Mouse (Mus musculus) MEL (cell line): ENCODE measurements around the gene Gm45213. TPM values are rescaled to one million over a fixed set of nuclear protein-coding genes. Genes with fewer than 3 reads are reported as not detected.

ENCODE experiments used
- DNase-seq: peaks from one replicate; pipeline ENCODE4 v3.0.0; 2011; ENCODE audit warnings: low read depth, low spot score
- H3K27ac ChIP-seq: 2 replicates; pipeline ENCODE4 v1.5.1; 2012; ENCODE audit warnings: low read depth, mild to moderate bottlenecking, control low read depth, low read length, moderate library complexity; ENCODE audit not compliant: control insufficient read depth
- H3K27me3 ChIP-seq, 2 experiments: fragments of 150-350 bp in 1 of 2; sonication (generic) in 1 of 2; 2 replicates each; pipeline ENCODE4 v1.6.1; 2012; ENCODE audit warnings: low read length in 2 of 2, mild to moderate bottlenecking in 2 of 2, improper control_type of control experiment in 1 of 2, moderate library complexity in 1 of 2; ENCODE audit not compliant: insufficient read depth in 2 of 2, control insufficient read depth in 1 of 2
- H3K36me3 ChIP-seq, 2 experiments: 2 replicates each; pipeline ENCODE4 v1.6.1; 2012 to 2014; ENCODE audit warnings: low read length in 2 of 2, improper control_type of control experiment in 1 of 2, inconsistent platforms in 1 of 2, mild to moderate bottlenecking in 1 of 2; ENCODE audit not compliant: insufficient read depth in 2 of 2, control insufficient read depth in 1 of 2
- H3K4me1 ChIP-seq, 2 experiments: fragments of 150-350 bp in 1 of 2; sonication (generic) in 1 of 2; 2 replicates each; pipeline ENCODE4 v1.6.1; 2012; ENCODE audit warnings: low read length in 2 of 2, improper control_type of control experiment in 1 of 2, mild to moderate bottlenecking in 1 of 2; ENCODE audit not compliant: insufficient read depth in 2 of 2, control insufficient read depth in 1 of 2
- H3K4me3 ChIP-seq, 2 experiments: fragments of 150-350 bp in 1 of 2; sonication (generic) in 1 of 2; 2 replicates each; pipeline ENCODE4 v1.5.1; 2012; ENCODE audit warnings: low read depth in 2 of 2, low read length in 2 of 2, mild to moderate bottlenecking in 2 of 2, moderate library complexity in 2 of 2, control low read depth in 1 of 2, improper control_type of control experiment in 1 of 2; ENCODE audit not compliant: control insufficient read depth in 1 of 2, insufficient read depth in 1 of 2
- H3K79me2 ChIP-seq: 2 replicates; pipeline ENCODE4 v1.6.1; 2012; ENCODE audit warnings: mild to moderate bottlenecking, low read length, moderate library complexity; ENCODE audit not compliant: control insufficient read depth, poor library complexity, insufficient read depth
- H3K9ac ChIP-seq: 2 replicates; pipeline ENCODE4 v1.6.1; 2012; ENCODE audit warnings: low read depth, mild to moderate bottlenecking, control low read depth, low read length, moderate library complexity; ENCODE audit not compliant: control insufficient read depth, poor library complexity, severe bottlenecking
- H3K9me3 ChIP-seq: fragments of 150-350 bp; sonication (generic); replicated peaks from 2 replicates; pipeline ENCODE4 v1.6.1; 2012; ENCODE audit warnings: mild to moderate bottlenecking, low read length, improper control_type of control experiment, moderate library complexity; ENCODE audit not compliant: insufficient read depth
- E2F4 ChIP-seq: IDR thresholded peaks from 2 replicates; pipeline ENCODE4 v1.6.1; 2011; ENCODE audit warnings: low read depth, low read length, improper control_type of control experiment, borderline replicate concordance
- ETS1 ChIP-seq: IDR thresholded peaks from 2 replicates; pipeline ENCODE4 v1.6.1; 2012; ENCODE audit warnings: low read depth, mild to moderate bottlenecking, inconsistent platforms, low read length, improper control_type of control experiment, moderate library complexity
- GABPA ChIP-seq: IDR thresholded peaks from 2 replicates; pipeline ENCODE4 v1.6.1; 2012; ENCODE audit warnings: low read depth, mild to moderate bottlenecking, inconsistent platforms, low read length, improper control_type of control experiment, moderate library complexity
- GATA1 ChIP-seq: IDR thresholded peaks from 2 replicates; pipeline ENCODE4 v1.6.1; 2011; ENCODE audit warnings: low read depth, low read length, improper control_type of control experiment
- MAFK ChIP-seq: IDR thresholded peaks from 2 replicates; pipeline ENCODE4 v1.6.1; 2011; ENCODE audit warnings: low read depth, mild to moderate bottlenecking, low read length, improper control_type of control experiment, borderline replicate concordance
- MAX ChIP-seq: IDR thresholded peaks from 2 replicates; pipeline ENCODE4 v1.6.1; 2011; ENCODE audit warnings: low read length, improper control_type of control experiment
- MEF2A ChIP-seq: IDR thresholded peaks from 2 replicates; pipeline ENCODE4 v1.6.1; 2014; ENCODE audit warnings: low read depth, mild to moderate bottlenecking, inconsistent platforms, low read length, improper control_type of control experiment; ENCODE audit not compliant: poor library complexity, insufficient replicate concordance, severe bottlenecking; ENCODE audit errors: extremely low read depth
- MYB ChIP-seq: IDR thresholded peaks from 2 replicates; pipeline ENCODE4 v1.6.1; 2011; ENCODE audit warnings: mild to moderate bottlenecking, low read depth, low read length, improper control_type of control experiment
- MYC ChIP-seq: IDR thresholded peaks from 2 replicates; pipeline ENCODE4 v1.6.1; 2011; ENCODE audit warnings: low read depth, mild to moderate bottlenecking, low read length, improper control_type of control experiment, moderate library complexity
- NELFE ChIP-seq: IDR thresholded peaks from 2 replicates; pipeline ENCODE4 v1.6.1; 2011; ENCODE audit warnings: low read depth, low read length, improper control_type of control experiment
- POLR2A ChIP-seq, 2 experiments: IDR thresholded peaks; 2 replicates each; pipeline ENCODE4 v1.6.1; 2011 to 2012; ENCODE audit warnings: low read length in 2 of 2, mild to moderate bottlenecking in 2 of 2, control low read depth in 1 of 2, improper control_type of control experiment in 1 of 2, low read depth in 1 of 2, moderate library complexity in 1 of 2; ENCODE audit not compliant: control insufficient read depth in 1 of 2, insufficient read depth in 1 of 2, poor library complexity in 1 of 2
- POLR2AphosphoS2 ChIP-seq: IDR thresholded peaks from 2 replicates; pipeline ENCODE4 v1.6.1; 2011; ENCODE audit warnings: low read length, improper control_type of control experiment
- RAD21 ChIP-seq: IDR thresholded peaks from 2 replicates; pipeline ENCODE4 v1.6.1; 2011; ENCODE audit warnings: mild to moderate bottlenecking, low read depth, low read length, improper control_type of control experiment
- RCOR1 ChIP-seq: IDR thresholded peaks from 2 replicates; pipeline ENCODE4 v1.6.1; 2012; ENCODE audit warnings: low read depth, mild to moderate bottlenecking, inconsistent platforms, low read length, improper control_type of control experiment
- SMC3 ChIP-seq: IDR thresholded peaks from 2 replicates; pipeline ENCODE4 v1.6.1; 2011; ENCODE audit warnings: low read depth, low read length, improper control_type of control experiment
- TAL1 ChIP-seq: IDR thresholded peaks from 2 replicates; pipeline ENCODE4 v1.6.1; 2012; ENCODE audit warnings: mild to moderate bottlenecking, inconsistent platforms, low read length, moderate library complexity, mixed read lengths
- ZKSCAN1 ChIP-seq: IDR thresholded peaks from 2 replicates; pipeline ENCODE4 v1.6.1; 2012; ENCODE audit warnings: low read depth, mild to moderate bottlenecking, inconsistent platforms, low read length, improper control_type of control experiment, moderate library complexity
- ZMIZ1 ChIP-seq: IDR thresholded peaks from 2 replicates; pipeline ENCODE4 v1.6.1; 2012; ENCODE audit warnings: low read depth, mild to moderate bottlenecking, inconsistent platforms, low read length, improper control_type of control experiment, moderate library complexity
- polyA plus RNA-seq, 2 experiments: library from polyadenylated mRNA; stranded (reverse) in 1 of 2; unstranded in 1 of 2; fragments of >175 nt in 1 of 2; fragments of >200 nt in 1 of 2; gene quantifications; 2 replicates each; pipeline versions ENCODE4 v1.2.1 to v1.2.4; 2012; ENCODE audit warnings: low replicate concordance in 2 of 2, low read depth in 1 of 2; ENCODE audit not compliant: insufficient read length in 2 of 2, insufficient read depth in 1 of 2, missing spikeins in 1 of 2
- total RNA-seq: library from RNA; depleted of rRNA; stranded (reverse); fragments of 300-350 nt; gene quantifications from 2 replicates; pipeline ENCODE4 v1.2.3, GENCODE M21; 2012

Gene Gm45213
- total and polyA plus RNA-seq, 3 experiments, result not detected

DNA sequence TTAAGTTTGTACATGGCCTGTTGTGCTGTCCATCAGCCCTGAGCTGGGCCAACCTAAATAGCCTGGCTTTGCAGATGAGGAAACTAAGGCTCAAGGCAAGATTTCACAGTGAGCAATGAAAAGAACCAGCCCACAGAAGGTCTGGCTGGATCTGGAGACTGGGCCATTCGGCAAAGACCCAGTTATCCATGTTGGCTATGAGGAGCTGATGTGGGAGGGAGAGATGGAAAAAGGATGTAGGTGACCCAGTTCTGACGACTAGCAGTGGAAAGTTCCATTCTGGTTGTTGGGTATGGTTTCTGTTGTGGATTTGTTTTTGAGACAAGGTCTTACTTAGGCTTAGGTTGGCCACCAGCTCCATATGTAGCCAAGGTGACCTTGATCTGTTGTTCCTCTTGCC, 44.7 kb downstream of the Gm45213 start:
- H3K27me3 ChIP-seq, result no peaks in the 10 kb centered on the region

DNA sequence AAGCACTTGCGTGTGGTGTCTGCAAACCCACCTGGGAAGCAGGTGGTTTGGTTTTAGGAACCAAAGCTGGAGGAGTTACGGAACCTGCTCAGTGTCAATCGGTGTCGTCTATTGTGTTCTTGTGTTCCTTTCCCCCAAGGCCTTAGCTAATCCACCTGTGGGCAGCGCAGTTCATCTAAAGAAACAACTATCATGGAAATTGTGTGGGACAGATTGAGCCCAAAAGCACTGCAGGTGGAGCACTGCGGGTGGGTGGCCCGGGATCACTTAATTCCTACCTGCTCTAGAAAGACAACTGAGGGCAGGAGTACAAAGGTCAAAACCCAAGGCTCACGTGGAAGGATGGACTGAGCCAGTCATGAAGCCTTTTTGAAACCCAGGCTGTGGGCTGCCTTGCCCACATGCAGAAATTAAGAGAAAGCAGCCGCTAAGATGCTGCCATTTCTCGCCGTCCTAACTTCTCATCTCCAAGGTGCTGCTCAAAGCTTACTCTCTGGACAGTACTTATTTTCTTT, 47.3 kb downstream of the Gm45213 start:
- no peak overlapping the region for H3K4me3 ChIP-seq
- no peak for DNase-seq
- H3K36me3 ChIP-seq, result peaks cover 0 to 8% of the 10 kb centered on the region in 2 experiments; a peak in 1 of 4 replicates
- no peaks in the 10 kb centered on the region for H3K27me3 ChIP-seq
- H3K9me3 ChIP-seq, result no peaks in the 10 kb centered on the region
- TF ChIP-seq GATA1, result no peak
- no peak for TF ChIP-seq E2F4
- TF ChIP-seq SMC3, result no peak
- TF ChIP-seq RAD21, result no peak
- no peak for TF ChIP-seq TAL1
- no peak for TF ChIP-seq MYB
- H3K9ac ChIP-seq, result no peak overlapping the region
- no peak overlapping the region for H3K27ac ChIP-seq
- H3K79me2 ChIP-seq, result no peaks in the 10 kb centered on the region
- no peaks in the 10 kb centered on the region for H3K4me1 ChIP-seq

More for the DNA sequence above, 44.7 kb downstream of the Gm45213 start:
- Histone ChIP-seq H3K4me3 (no peak overlapping the region), H3K79me2 (no peaks in the 10 kb centered on the region), H3K36me3 (peaks cover 0 to 15% of the 10 kb centered on the region in 2 experiments; a peak in 2 of 4 replicates), H3K27ac (no peak overlapping the region), H3K9me3 (no peaks in the 10 kb centered on the region), H3K9ac (no peak overlapping the region), H3K4me1 (no peaks in the 10 kb centered on the region)
- TF ChIP-seq RCOR1, result no peak
- TF ChIP-seq ZMIZ1, result no peak
- TF ChIP-seq MAX, result no peak
- no peak for DNase-seq

DNA sequence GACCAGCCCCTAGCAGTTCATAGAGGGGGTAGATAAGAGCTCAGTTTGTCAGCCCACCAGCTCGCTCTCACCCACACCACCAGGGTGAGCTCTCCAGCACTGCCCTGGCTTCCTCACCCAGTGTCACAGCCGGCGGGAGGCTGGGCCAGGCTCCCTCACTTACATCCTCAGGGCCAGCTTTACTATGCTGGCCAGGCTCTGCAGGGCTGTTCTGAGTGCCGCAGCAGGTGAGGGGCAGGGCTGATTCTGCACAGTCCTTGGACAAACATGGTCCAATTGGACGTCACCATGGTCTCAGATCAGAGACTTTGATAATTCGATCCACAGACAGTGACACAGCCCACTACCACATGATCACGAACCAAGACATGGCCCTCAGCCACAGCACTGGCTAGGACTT, 48.2 kb downstream of the Gm45213 start:
- H3K4me1 ChIP-seq, result no peaks in the 10 kb centered on the region
- H3K9ac ChIP-seq, result no peak overlapping the region
- H3K9me3 ChIP-seq, result no peaks in the 10 kb centered on the region
- H3K4me3 ChIP-seq, result no peak overlapping the region
- H3K27me3 ChIP-seq, result no peaks in the 10 kb centered on the region
- TF ChIP-seq MAFK (no peak), ETS1 (no peak), ZKSCAN1 (no peak), MYC (no peak), POLR2A (IDR thresholded peaks at IDR 0.05; ENCODE audit: control insufficient read depth in 1 of 2, insufficient read depth in 1 of 2, low read depth in 1 of 2, low read length in 2 of 2, poor library complexity in 1 of 2) (no peak), MEF2A (no peak), NELFE (no peak), MYB (no peak), POLR2AphosphoS2 (no peak), GABPA (no peak)
- H3K79me2 ChIP-seq, result no peaks in the 10 kb centered on the region
- H3K27ac ChIP-seq, result no peak overlapping the region
- no peak for DNase-seq
- peaks cover 0 to 5% of the 10 kb centered on the region in 2 experiments; a peak in 1 of 4 replicates for H3K36me3 ChIP-seq
